Mouse (Mus musculus) thymus, postnatal 4 days (tissue): ENCODE results near the gene Gm20388.

Experiments
- DNase-seq: peaks from one replicate; pipeline ENCODE4 v3.0.0; 2021

Gene Gm20388

DNA sequence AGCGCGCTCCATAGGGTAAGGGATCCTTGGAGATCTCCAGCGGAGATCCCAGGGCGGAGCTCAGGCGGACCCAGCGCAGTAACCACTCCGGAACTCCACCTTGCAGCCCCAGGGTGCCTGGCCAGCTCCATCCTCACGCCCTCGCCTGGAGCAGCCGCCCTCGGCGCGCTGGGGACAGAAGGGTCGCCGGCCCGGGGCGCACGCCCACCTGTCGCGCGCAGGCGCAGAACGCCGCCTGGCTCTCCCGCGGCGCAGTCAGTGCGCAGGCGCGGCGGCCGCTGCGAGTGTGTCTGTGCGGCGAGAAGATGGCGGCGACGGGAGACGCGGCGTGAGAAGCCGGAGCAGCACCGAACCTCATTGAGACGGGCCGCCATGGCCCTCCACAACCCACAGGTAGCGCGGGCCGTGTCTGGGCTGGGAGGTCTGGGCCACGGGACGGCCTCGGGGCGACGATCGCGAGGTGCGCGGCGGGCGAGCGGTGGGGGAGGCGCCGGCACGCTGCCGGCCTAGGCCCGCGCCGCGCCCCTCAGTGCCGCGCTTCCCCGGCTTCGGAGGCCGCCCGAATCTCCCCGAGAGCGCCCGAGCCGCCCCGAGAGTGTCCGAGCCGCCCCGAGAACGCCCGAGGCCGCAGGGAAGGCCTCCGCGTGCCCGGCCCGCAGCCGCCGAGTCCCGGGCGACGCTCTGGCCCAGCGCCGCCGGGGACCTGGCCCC, at the start of gene Gm20388:
Gene Gm20388, plus strand, starts transcription at position 295 of the 711 bp plus-strand sequence.
- peak; percentile 97 for DNase-seq

DNA sequence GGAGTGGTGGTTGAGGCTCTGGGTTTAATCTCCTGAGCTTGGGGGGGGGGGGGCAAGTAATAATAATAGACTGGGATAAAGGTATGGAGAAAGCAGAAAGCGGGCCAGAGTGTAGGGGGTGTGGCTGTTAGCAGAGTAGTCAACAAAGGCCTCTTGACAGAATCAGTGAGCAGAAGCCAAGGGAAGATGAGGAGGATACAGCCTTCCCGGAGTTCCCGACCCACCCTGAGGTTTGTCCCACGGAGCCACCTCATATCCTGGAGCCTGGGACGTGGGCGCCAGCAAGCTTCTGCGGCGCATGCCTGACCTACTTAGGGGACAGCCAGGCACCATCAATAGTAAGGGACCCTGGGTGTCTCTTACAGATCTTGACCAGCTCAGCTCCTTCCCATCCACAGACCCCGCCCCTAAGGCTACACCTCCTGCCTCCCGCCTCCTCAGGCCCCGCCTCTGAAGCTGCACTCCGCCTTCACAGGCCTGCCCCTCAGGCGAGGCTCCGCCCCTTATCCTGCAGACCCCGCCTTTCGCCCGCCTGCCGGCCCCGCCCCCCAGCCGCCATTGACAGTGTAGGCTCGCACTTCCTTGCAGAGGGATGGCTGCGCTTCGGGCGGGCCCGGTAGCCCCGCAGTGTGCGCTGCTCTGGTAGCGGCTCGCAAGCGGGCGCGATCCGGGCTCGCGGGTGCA, 48.8 kb upstream of the Gm20388 start, which contains the start of gene Klhl36:
Gene Klhl36, plus strand, starts transcription at position 561 of the 684 bp plus-strand sequence.
- DNase-seq: peak; percentile 99

DNA sequence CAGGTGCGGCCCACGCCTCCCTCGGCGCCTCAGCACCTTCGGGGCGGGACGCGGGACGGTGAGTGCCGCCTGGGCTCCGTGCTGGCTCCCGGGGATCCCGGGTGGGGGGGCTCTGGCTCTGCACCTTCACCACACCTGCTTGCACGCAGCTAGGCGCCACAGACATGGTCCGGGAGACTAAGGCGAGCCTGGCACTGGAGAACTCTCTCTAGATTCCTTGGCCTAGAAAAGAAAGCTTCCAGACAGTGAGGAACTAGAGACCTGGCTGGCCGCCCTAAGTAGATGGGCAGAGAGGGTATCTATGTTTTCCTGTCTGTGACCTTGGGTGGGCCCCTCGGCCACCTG, 48.3 kb upstream of the Gm20388 start:
- DNase-seq: no peak

DNA sequence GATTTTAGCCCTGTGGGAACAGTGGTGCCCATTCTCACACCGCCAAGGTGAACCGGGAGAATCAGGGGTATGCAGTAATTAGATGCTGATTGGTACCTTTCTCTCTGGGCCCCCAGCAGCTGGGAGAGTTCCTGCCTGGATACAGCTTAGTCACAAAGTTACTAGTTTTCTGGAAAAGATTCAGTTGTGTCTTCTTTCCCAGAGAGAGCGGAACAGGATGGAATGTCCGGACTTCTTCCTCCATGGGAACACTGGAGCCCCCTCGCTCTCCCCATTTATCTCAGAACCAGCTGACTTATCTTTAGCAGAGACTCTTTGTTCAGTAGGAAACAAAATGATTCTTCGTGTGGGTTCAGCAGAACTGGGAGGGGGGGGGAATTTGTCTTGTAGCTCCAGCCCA, 47.9 kb upstream of the Gm20388 start:
- no peak for DNase-seq

DNA sequence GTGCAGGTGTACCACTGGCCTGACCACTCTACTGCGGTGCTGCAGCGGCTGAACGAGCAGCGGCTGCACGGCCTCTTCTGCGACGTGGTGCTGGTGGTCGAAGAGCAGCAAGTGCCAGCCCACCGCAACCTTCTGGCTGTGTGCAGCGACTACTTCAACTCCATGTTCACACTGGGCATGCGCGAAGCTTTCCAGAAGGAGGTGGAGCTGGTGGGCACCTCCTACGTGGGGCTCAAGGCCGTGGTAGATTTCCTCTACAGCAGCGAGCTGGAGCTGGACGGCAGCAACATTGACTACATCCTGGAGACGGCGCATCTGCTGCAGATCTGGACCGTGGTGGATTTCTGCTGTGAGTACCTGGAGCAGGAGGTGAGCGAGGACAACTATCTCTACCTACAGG, 41.0 kb upstream of the Gm20388 start:
- no peak for DNase-seq

DNA sequence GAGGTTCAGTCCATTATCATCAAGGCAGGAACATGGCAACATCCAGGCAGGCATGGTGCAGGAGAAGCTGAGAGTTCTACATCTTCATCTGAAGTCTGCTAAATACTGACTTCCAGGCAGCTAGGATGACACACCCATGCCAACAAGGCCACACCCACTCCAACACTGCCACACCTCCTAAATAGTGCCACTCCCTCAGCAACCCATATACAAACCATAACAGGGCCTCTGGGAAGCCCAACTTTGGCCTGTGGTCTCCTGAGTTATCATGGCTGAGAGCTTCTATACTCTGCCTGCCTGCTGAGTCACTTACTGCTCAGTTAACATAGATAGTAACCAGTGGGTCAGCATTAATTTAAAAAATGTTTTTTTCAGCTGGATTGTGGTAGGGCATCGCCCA, 37.5 kb upstream of the Gm20388 start:
- DNase-seq: no peak

DNA sequence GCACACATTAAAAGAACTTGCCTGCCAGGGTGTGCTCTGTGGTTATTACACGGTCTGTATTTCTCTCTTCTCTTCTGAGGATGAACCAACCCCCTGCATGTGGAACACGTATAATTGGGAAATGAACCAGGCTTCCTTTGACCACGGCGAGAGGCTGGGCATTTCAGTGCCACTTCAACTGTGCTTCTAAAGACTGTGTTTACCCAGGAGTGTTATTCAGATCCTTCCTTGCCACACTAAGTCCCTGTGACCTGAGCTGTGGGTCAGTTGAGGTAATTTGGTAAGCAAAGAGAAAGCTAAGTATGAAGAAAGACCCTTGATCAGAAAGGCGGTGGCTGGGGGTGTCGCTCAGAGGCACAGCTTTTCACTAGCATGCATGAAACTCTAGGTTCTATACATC, 29.3 kb upstream of the Gm20388 start:
- DNase-seq: no peak

DNA sequence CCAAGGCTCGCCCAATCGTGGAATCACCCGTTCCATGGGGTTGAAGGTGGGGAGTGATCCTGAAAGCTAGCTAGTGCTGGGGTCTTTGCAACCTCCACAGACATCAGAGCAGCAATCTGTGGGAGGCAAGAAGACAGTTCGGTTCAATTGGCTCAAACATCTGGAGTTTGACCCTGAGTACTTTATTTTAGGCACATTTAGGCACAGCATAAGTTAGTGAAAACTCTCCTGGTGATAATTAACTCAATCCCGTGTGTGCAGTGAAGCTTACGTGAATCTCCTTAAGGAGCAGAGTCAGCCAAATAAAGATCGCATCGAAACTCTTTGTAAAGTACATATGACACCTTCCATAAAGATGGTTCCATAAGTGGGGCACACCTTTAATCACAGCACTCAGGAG, 28.7 kb upstream of the Gm20388 start:
- no peak for DNase-seq

DNA sequence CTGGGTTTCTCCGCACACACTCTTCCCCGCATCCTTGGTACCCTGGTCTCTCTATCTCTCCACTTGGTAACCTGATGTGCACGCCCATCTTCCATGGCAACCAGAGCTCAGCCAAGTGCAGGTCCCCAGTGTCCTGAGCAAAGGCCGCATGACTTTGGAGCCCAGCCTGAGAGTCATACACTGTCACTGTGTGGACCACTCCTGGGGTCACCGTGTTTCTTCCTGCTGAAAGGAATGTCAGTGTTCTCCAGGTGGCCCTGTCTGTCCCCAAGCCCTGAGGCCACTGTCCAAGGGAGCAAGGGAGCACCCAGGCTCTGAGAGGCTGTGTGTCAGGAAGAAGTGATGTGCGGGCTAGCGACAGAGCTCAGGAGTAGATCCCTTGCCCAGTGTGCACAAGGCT, 27.4 kb upstream of the Gm20388 start:
- no peak for DNase-seq

DNA sequence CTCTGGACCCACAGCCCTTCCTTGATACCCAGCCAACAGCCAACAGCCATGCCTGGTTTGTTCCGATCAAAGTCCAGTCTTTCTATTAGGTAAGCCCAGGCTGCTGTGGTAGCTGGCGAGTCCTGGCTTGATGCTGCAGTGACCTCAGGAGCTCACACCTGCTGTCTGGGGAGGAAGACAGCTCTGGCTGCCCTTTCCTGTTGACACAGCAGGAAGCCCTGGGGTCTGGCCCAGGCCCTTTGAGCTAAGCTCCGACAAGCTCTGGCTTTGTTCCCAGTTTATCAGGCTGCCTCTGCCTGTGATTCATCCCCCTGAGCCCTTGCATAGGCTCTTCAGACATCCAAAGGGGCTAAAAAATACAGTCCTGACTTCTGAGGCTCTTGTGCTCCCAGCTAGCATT, 25.0 kb upstream of the Gm20388 start:
- no peak for DNase-seq

DNA sequence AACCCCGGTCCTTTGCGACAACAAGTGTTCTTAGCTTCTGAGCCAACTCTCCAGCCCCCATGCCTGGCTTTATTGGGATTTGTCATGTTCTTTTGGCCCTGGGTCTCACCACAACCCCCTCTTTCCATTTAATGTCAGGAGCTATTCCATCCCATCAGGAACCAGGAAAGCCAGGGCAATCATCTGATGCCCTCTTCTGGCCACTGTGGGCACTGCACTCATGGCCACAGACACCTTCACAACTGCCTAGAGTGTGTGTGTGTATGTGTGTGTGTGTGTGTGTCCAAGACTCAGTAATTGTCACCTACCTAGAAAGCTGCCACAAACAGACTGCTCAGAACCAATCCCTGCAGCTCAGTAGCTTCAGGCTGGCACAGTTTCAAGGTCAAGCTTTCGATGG, 23.5 kb upstream of the Gm20388 start:
- peak; percentile 73 for DNase-seq

DNA sequence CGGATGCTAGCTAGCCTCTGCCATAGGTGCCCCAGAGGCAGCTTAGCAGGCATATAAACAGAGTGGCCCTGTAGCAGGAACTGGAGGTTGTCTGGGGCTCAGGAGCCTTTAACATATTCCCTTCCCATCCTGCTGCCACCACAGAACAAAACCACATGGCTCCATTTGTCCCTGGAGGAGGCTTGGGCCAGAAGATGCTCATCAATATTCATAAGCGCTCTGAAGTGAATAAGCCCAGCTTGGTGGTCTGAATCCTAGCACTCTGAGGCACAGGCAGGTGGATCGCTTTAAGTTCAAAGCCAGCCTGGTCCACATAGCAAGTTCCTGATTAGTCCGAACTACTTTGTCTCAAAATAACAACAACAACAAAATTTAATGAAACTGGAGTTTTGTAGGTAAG, 22.6 kb upstream of the Gm20388 start:
- no peak for DNase-seq

DNA sequence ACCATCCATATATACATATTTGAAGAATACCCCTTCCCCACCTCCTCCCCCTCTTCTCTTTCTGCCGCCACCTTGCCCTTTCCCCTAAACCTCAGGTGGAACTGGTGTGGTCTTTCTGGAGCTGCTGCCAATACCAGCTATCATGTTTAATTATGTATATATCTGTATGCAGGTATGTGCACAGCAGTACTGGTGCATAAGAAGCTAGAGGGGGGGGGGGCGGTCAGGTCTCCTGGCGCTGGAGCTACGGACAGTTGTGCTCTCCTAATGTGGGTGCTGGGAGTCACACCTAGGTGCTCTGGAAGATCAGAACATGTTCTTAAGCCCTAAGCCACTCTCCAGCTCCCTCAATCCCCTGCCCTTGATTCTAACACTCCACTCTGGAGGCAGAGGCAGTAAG, 13.6 kb upstream of the Gm20388 start:
- no peak for DNase-seq

DNA sequence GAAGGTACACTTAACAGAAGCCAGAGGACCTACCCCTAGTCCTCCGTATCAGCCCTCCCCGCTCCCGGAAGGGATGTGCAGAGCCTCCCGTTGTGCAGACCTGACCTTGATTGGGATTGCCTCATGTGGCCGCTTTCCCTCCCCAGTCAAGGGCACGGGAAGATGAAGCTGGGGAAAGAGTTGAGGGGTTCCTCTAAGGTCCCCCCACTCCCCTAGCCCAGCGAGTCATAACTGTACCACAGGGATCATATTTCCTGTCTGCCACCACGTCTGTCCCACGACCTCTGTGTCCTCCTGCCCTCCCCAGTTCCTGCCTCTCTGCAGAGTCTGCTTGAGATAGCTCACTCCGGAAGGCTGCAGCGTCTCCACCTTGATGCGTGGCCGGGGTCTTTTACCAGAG, 12.7 kb upstream of the Gm20388 start:
- DNase-seq: peak; percentile 59

DNA sequence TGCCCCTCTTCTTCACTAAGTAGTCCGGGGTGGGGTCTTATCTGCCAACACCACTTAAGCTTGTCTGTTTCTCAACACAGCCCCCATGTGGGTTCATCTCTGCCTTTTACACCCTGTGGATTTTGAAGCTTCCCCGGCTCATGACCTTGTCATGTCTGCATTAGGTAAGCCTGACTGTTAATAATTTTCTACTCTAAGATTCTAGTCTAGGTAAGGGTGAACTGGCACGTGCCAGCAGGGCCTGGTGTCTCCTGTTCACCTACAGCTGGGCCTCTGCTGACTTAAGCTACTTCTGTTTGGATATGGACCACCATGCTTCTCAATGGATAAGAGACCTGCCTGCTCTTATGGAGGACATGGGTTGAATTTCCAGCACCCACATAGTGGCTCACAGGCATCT, 9.3 kb upstream of the Gm20388 start:
- DNase-seq: no peak

DNA sequence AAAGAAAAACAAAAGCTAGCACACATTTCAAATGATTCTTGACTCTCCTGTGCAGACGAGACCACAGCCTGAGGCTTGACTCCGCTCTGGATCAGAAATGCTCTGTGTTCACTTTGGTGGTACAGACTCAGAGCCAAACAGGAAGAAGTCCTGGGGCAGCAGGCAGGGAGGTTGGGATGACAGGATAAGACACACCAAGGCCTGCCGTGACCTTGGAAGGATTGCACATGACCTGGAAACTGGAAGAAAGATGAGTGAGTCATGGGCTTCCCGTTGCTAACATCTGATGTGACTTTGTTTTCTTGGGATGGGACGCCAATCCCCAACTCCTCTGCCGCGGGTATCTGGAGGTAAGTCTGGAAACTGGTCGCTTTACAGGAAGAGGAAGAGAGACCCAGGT, 8.7 kb upstream of the Gm20388 start:
- DNase-seq: no peak

DNA sequence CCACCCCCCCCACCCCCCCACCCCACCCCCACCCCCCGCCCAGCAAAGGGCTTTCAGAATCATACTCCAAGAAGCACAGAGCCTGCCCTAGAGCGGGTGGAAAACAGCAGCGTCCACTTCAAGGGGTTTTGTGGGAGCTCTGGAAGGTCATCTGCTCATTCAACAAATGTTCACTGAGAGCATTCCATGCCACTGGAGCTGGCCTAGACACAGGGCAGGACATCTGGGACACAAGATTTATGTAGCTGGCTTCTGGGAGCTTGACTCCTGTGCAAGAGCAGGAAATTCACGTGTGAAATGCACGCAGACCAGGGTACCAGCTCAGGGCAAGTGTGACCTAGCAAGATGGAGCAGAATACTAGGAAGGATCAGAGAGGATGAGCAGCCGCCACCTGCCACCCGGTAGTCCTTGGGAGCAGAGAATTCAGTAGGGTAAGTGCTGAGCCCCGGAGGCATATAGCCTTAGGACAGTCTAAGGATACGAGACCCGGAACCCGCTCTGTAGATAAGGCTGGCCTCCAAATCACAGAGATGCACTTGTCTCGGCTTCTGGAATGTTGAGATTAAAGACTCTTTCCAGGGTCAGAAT, 6.2 kb upstream of the Gm20388 start:
- no peak for DNase-seq

DNA sequence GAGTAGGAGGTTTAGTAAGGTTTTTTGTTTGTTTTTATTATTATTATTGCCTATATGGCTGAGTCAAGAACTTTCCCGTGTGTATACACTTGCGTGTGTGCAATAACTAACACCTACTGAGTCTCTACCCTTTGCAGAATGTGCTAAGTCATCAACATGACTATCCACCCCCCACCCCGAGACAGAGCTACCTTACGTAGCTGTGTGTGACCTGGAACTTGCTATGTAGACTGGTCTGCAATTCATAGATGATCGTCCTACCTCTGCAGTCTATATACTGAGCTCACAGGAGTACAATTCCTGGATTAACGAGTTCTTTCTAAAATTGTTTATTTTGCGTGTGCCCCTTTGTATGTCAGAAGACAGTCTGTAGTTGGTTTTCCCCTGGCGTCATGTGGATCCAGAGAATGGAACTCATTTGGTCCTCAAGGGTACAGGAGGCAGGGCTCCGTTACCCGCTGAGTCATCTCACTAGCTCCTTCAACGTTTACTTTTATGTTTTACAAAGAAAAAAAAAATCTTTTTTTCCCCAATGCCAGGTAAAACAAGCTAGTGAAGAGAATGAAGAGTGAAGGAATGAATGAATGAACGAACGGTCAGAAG, 596 bp upstream of the Gm20388 start, which contains the start of gene Usp10:
Gene Usp10, plus strand, starts transcription at position 417 of the 603 bp plus-strand sequence.
- DNase-seq: no peak

DNA sequence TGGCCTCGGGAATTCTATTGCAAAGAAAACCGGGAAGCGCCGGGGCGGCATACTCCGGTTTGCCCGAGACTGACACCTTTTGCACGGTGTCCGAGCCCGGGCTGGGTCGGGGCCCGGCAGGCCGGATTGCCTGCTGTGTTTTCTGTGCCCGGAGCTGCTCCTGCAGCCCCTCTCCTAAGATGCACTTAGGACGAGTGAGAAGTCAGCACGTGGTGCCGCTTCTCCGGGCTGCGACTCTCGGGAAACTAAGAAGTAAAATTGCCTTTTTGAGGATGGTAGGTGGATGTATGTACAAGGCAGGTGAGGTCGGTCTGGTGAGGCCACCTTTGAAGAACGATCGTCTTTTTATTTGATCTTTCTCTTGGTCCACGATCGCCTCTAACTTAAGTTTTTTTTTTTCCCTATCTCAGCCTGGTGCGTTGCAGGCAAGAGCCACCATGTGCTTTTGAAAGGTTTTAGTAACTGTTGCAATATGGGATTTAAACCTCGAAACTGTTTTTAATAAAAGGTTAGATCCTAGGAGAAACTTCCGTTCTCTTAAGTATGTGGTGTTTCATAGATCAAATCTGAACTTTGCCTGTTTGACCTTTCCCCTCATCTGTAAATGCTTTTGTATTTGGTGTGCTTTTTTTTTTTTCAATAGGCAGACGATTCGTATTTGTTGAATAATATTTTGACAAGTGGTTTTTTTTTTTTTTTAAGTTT, 769 bp downstream of the Gm20388 start:
- no peak for DNase-seq

DNA sequence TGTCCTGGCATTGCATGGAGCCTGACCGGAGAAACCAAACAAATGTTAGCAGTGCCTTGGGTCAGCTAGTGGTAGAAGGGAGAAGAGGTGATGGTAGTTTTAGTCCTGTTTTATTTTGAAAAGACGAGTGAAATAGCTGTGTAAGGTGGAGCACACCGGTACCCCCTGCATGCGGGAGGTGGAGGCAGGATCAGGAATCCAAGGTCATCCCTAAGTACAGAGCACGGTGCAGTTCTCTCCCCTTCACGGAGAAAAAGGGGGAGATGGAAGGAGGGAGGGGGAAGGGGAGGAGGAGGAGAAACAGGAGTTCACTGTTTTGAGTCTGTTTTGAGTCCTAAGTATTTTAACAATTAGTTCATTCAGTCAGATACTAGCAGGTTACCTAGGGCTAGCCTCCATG, 2.0 kb downstream of the Gm20388 start:
- no peak for DNase-seq

DNA sequence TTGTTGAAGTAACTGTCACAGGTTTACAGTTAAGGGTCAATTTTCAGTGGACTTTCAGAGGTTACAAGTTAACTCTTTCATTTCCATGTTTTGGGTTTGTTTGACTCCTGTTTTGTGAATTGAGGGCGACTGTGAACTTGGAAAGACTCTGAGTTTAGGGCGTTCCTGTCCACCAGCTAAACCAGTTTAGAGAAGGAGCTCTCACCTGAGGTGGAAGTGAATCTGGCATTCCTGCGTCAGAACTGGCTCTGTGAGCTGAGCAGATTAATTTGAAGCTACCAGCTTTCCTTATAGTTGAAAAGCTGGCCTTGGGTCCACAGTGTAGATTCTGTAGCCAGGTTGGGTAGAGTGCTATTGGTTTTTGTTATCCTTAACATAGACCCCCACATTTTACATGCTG, 2.5 kb downstream of the Gm20388 start:
- DNase-seq: no peak

DNA sequence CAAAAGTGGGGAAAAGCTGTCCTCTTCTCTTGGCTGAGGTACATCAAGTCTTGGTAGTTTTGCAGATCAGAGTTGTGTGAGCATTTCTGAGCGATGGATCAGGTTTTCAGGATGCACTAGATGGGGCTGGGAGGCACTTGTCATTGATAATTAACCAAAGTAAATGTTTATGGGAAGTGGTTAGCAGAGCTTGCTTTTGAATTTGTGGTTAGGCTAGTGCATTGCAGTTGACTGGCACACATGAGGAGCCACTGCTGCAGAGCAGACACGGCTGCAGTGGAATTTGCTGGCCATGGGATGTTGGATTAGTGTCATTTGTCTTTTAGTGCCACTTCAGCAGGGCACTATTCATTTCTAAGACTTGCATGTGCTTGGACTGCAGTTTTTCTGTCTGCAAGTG, 3.5 kb downstream of the Gm20388 start:
- DNase-seq: no peak

DNA sequence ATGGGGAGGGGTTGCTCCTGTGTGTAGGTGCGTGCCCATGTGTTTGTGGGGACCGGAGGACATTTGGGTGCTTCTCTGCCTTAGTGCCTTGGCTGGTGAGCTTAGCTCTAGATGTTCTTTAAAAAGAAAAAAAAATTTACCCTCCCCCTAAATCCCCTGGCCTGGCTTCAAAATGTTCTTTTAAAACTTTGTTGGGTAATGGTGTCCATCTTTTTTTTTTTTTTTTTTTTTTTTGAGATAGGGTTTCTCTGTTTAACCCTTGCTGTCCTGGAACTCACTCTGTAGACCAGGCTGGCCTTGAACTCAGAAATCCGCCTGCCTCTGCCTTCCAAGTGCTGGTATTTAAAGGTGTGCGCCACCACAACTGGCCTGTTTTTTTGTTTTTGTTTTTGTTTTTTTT, 4.7 kb downstream of the Gm20388 start:
- no peak for DNase-seq
